In genomic region chr14:38547257-38547656, GRCm38 (mm10) we compare ENCODE assay signal across 18 mouse cellular contexts.
DNase-seq lines count a peak whose midpoint lies in the region; ATAC-seq and TF ChIP-seq lines count a peak whose summit lies in the region.
"Had no signal": no experiment of that assay in that cellular context is flagged by ENCODE, and none has a peak within 500 bp of the region (broad histone marks: within the 10 kb centered on the region; RNA-seq: fewer than 3 reads in every experiment).

No protein-coding gene starts in this region.

- H3K27me3 ChIP-seq in hindbrain, embryonic 16.5 days (replicated peaks; ENCODE audit: control insufficient read depth, insufficient read depth, low read length), result no peaks in the 10 kb centered on the region
- no peaks in the 10 kb centered on the region for H3K27me3 ChIP-seq in hindbrain, embryonic 14.5 days (ENCODE audit: control insufficient read depth, insufficient read depth, low read length)
- no peaks in the 10 kb centered on the region for H3K27me3 ChIP-seq in midbrain, embryonic 13.5 days
- no peaks in the 10 kb centered on the region for H3K27me3 ChIP-seq in midbrain, embryonic 15.5 days (replicated peaks)
- H3K27me3 ChIP-seq: embryonic facial prominence, embryonic 13.5 days; forebrain, embryonic 12.5 days; heart, embryonic 12.5 days; intestine, embryonic 15.5 days had no signal

- no peaks in the 10 kb centered on the region for H3K36me3 ChIP-seq in hindbrain, embryonic 16.5 days (ENCODE audit: control insufficient read depth, insufficient read depth, low read length)
- no peaks in the 10 kb centered on the region for H3K36me3 ChIP-seq in hindbrain, embryonic 14.5 days (replicated peaks; ENCODE audit: control insufficient read depth, insufficient read depth)
- no peaks in the 10 kb centered on the region for H3K36me3 ChIP-seq in midbrain, embryonic 13.5 days
- H3K36me3 ChIP-seq in midbrain, embryonic 15.5 days (replicated peaks), result no peaks in the 10 kb centered on the region
- H3K36me3 ChIP-seq: embryonic facial prominence, embryonic 13.5 days; forebrain, embryonic 12.5 days; heart, embryonic 12.5 days; hindbrain, embryonic 10.5 days; intestine, embryonic 15.5 days had no signal

- no peak for TF ChIP-seq POLR2A in brain, embryonic 14.5 days (IDR thresholded peaks at IDR 0.05; ENCODE audit: borderline replicate concordance, extremely low read depth, insufficient read depth, insufficient read length, poor library complexity, severe bottlenecking)

- WGBS in hindbrain, embryonic 16.5 days, result 66% methylated on average over 2 of the region's 2 CpGs
- 74% methylated on average over 2 of the region's 2 CpGs for WGBS in hindbrain, embryonic 14.5 days
- WGBS in midbrain, embryonic 13.5 days, result 44% methylated on average over 2 of the region's 2 CpGs
- WGBS in midbrain, embryonic 15.5 days, result 42% methylated on average over 2 of the region's 2 CpGs

- H3K27ac ChIP-seq in hindbrain, embryonic 16.5 days (ENCODE audit: low read depth, low read length), result no peak overlapping the region
- no peak overlapping the region for H3K27ac ChIP-seq in hindbrain, embryonic 14.5 days
- H3K27ac ChIP-seq in midbrain, embryonic 13.5 days, result no peak overlapping the region
- no peak overlapping the region for H3K27ac ChIP-seq in midbrain, embryonic 15.5 days
- H3K27ac ChIP-seq: embryonic facial prominence, embryonic 13.5 days; forebrain, embryonic 12.5 days; gastrocnemius, adult 2 months; hindbrain, embryonic 10.5 days; intestine, embryonic 15.5 days had no signal

- H3K9me3 ChIP-seq in hindbrain, embryonic 16.5 days (ENCODE audit: control insufficient read depth, low read length), result no peaks in the 10 kb centered on the region
- no peaks in the 10 kb centered on the region for H3K9me3 ChIP-seq in hindbrain, embryonic 14.5 days (ENCODE audit: control insufficient read depth, low read length)
- no peaks in the 10 kb centered on the region for H3K9me3 ChIP-seq in midbrain, embryonic 13.5 days
- H3K9me3 ChIP-seq in midbrain, embryonic 15.5 days, result no peaks in the 10 kb centered on the region
- H3K9me3 ChIP-seq: embryonic facial prominence, embryonic 13.5 days; forebrain, embryonic 12.5 days; hindbrain, embryonic 10.5 days; intestine, embryonic 15.5 days had no signal

- no peak overlapping the region for H3K9ac ChIP-seq in hindbrain, embryonic 16.5 days (ENCODE audit: low read depth, low read length)
- no peak overlapping the region for H3K9ac ChIP-seq in hindbrain, embryonic 14.5 days
- H3K9ac ChIP-seq in midbrain, embryonic 13.5 days (replicated peaks), result no peak overlapping the region
- H3K9ac ChIP-seq in midbrain, embryonic 15.5 days, result no peak overlapping the region
- H3K9ac ChIP-seq: embryonic facial prominence, embryonic 13.5 days; forebrain, embryonic 12.5 days; heart, embryonic 12.5 days; intestine, embryonic 15.5 days had no signal

- no peak overlapping the region for H3K4me2 ChIP-seq in hindbrain, embryonic 16.5 days (ENCODE audit: low read length)
- no peak overlapping the region for H3K4me2 ChIP-seq in hindbrain, embryonic 14.5 days (replicated peaks)
- H3K4me2 ChIP-seq in midbrain, embryonic 13.5 days (replicated peaks), result no peak overlapping the region
- no peak overlapping the region for H3K4me2 ChIP-seq in midbrain, embryonic 15.5 days
- H3K4me2 ChIP-seq: embryonic facial prominence, embryonic 13.5 days; forebrain, embryonic 12.5 days; heart, embryonic 12.5 days; intestine, embryonic 15.5 days had no signal

- ATAC-seq in hindbrain, embryonic 16.5 days, result peak; percentile 52; the same call in 1 of the 2 replicates
- no peak for ATAC-seq in hindbrain, embryonic 14.5 days (ENCODE audit: low FRiP score)
- ATAC-seq in midbrain, embryonic 13.5 days, result peak; percentile 48; the same call in 1 of the 2 replicates
- ATAC-seq in midbrain, embryonic 15.5 days (replicated peaks), result no peak
- ATAC-seq: intestine, embryonic 15.5 days had no signal

- H3K4me1 ChIP-seq in hindbrain, embryonic 16.5 days (ENCODE audit: control insufficient read depth, insufficient read depth, low read depth, low read length), result no peaks in the 10 kb centered on the region
- H3K4me1 ChIP-seq in hindbrain, embryonic 14.5 days (replicated peaks; ENCODE audit: control insufficient read depth, insufficient read depth, low read length), result no peaks in the 10 kb centered on the region
- H3K4me1 ChIP-seq in midbrain, embryonic 13.5 days (replicated peaks), result peaks cover 3% of the 10 kb centered on the region; the same call in 1 of the 2 replicates
- H3K4me1 ChIP-seq in midbrain, embryonic 15.5 days, result no peaks in the 10 kb centered on the region
- H3K4me1 ChIP-seq: embryonic facial prominence, embryonic 13.5 days; forebrain, embryonic 12.5 days; heart, embryonic 12.5 days; hindbrain, embryonic 10.5 days; intestine, embryonic 15.5 days had no signal

- no peak for TF ChIP-seq CTCF in brain, embryonic 14.5 days (IDR thresholded peaks at IDR 0.05; ENCODE audit: borderline replicate concordance, extremely low read depth, insufficient read depth, insufficient read length)

- no peak overlapping the region for H3K4me3 ChIP-seq in hindbrain, embryonic 16.5 days (ENCODE audit: low read length)
- no peak overlapping the region for H3K4me3 ChIP-seq in hindbrain, embryonic 14.5 days (replicated peaks; ENCODE audit: low read length)
- H3K4me3 ChIP-seq in midbrain, embryonic 13.5 days (replicated peaks), result no peak overlapping the region
- no peak overlapping the region for H3K4me3 ChIP-seq in midbrain, embryonic 15.5 days
- H3K4me3 ChIP-seq: embryonic facial prominence, embryonic 13.5 days; forebrain, embryonic 12.5 days; gastrocnemius, adult 2 months; heart, embryonic 12.5 days; hindbrain, embryonic 10.5 days; intestine, embryonic 15.5 days had no signal

- DNase-seq in hindbrain, embryonic 14.5 days (ENCODE audit: low spot score), result no peak
- DNase-seq in MEL-GATA-1-ER (ENCODE audit: extremely low read depth, low read depth), result peak; percentile 84
- peak; percentile 44 for DNase-seq in brain, embryonic 14.5 days (ENCODE audit: low read depth)
- no peak for DNase-seq in kidney, postnatal 25 days
- DNase-seq: adrenal gland, postnatal 10 days; cerebellum, adult 18-20 months; cerebellum, adult 9-11 months; cerebellum, postnatal 36 days; gastrocnemius, adult 2 months; gastrocnemius, postnatal 25 days had no signal

Comparison
In these comparisons a context has a peak if more than half of its experiments do, and no peak if none do; other contexts are left out.
1. ATAC-seq: peak in hindbrain, embryonic 16.5 days (single experiment) and midbrain, embryonic 13.5 days (single experiment); none in hindbrain, embryonic 14.5 days (single experiment) and midbrain, embryonic 15.5 days (single experiment).
2. DNase-seq: peak in MEL-GATA-1-ER (single experiment) and brain, embryonic 14.5 days (single experiment); none in hindbrain, embryonic 14.5 days (single experiment) and kidney, postnatal 25 days (0 of 2).